Mouse (Mus musculus) embryonic fibroblast, embryonic 13.5 days (primary cell): ENCODE measurements around the gene Lcn11. TPM values are rescaled to one million over a fixed set of nuclear protein-coding genes. Genes with fewer than 3 reads are reported as not detected.

Experiments
- H3K27ac ChIP-seq: 2 replicates; pipeline ENCODE4 v1.5.1; 2012; ENCODE audit warnings: low read length, control low read depth, inconsistent platforms; ENCODE audit not compliant: insufficient read depth
- H3K4me1 ChIP-seq: 2 replicates; pipeline ENCODE4 v1.6.1; 2011; ENCODE audit warnings: low read length; ENCODE audit not compliant: control insufficient read depth, insufficient read depth
- H3K4me3 ChIP-seq: 2 replicates; pipeline ENCODE4 v1.5.1; 2011; ENCODE audit warnings: mild to moderate bottlenecking, control low read depth, low read length; ENCODE audit not compliant: insufficient read depth
- CTCF ChIP-seq: IDR thresholded peaks from 2 replicates; pipeline ENCODE4 v1.5.1; 2011; ENCODE audit warnings: mild to moderate bottlenecking, control low read depth, low read length, moderate library complexity, borderline replicate concordance; ENCODE audit not compliant: insufficient read depth
- POLR2A ChIP-seq: IDR thresholded peaks from 2 replicates; pipeline ENCODE4 v1.6.1; 2011; ENCODE audit warnings: low read depth, mild to moderate bottlenecking, control low read depth, low read length, moderate library complexity
- polyA plus RNA-seq: library from polyadenylated mRNA; stranded (reverse); fragments of >200 nt; gene quantifications from 2 replicates; pipeline ENCODE4 v1.2.4, GENCODE M21; 2011; ENCODE audit warnings: low read depth; ENCODE audit not compliant: missing spikeins, insufficient read length

Lcn11 gene
- polyA plus RNA-seq, 1 experiment, result not detected

DNA sequence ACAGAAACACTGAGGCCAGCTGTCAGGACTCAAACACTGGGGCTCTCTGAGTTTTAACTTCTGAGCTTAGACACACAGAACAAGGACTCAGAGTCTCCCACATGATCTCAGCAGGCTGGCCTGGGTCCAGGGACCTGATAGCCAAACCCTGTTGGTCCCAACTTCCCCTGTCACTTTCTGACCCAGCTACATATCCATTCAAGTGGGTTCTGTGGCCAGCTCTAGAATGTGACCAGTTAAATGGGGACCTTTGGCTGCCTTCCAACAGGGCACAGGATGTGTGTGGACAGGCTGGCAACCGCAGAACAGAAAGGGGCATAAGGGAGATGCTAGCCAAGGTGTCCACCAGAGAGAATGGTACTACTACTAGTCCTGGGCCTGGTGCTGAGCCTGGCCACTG lies 46.0 kb downstream of the Lcn11 start, which contains the start of gene Lcn9:
Lcn9 (plus strand) TSS at position 348 of the 400 bp plus-strand sequence.
- H3K4me1 ChIP-seq, result no peaks in the 10 kb centered on the region

DNA sequence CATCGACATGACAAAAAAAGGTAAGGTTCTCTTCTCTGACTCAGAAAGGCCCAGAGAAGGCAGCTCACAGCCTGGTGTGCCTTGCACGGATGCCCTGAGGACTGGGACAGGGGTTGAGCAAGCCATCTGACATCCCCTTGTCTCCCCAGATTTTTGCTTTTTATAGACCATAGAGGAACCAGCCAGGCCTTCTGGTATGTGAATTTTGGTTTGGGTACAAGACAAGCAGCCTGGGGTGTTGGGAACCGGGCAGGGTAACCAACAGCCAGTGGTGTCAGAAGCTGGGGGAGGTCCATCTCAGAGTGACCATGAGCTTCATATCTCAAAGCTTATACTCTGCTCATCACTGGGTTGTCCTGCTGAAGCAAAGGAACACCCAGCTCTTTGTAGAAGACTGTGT lies 47.9 kb downstream of the Lcn11 start:
- Histone ChIP-seq H3K4me3 (no peak overlapping the region), H3K4me1 (no peaks in the 10 kb centered on the region), H3K27ac (no peak overlapping the region)
- no peak for TF ChIP-seq CTCF
- no peak for TF ChIP-seq POLR2A

More for the DNA sequence above, 46.0 kb downstream of the Lcn11 start, which contains the start of gene Lcn9:
- no peak within 1 kb of the TSS for H3K27ac ChIP-seq
- no peak within 1 kb of the TSS for H3K4me3 ChIP-seq
- TF ChIP-seq POLR2A (no peak), CTCF (no peak)

DNA sequence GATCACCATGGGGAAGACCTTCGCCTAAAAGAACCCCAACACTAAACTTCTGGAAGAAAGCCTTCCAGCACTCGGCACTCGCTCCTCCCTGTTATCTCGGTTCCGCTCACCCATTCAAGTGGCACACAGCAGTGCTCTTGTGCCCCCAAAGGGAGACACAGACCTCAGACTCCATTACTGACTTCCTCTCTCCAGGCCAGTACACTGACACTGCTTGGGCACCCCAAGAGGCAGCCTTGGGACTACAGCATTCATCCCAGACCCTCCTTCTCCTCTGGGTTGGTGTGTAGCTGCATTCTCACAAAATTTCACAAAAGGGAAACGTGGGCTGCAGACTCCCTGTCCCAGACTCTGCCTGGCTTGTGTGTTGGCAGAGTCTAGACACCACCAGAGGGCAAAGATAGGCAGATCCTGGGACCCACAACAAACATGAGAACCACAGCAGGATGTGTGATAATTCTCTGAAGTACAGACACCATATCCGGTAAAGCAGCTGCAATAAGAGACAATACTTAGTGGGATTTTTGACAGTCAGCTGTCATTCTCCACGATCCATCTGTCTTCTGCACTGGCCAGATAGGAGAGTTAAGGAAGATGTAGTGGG lies 51.6 kb downstream of the Lcn11 start:
- no peak overlapping the region for H3K27ac ChIP-seq
- no peak overlapping the region for H3K4me3 ChIP-seq
- TF ChIP-seq POLR2A (no peak), CTCF (no peak)
- no peaks in the 10 kb centered on the region for H3K4me1 ChIP-seq

Other genes with a start within 250 kb of the Lcn11 start
- gene Traf2, start 230.1 kb upstream of the Lcn11 start, polyA plus RNA-seq, result 11.5 and 13.1 TPM in 2 replicates
- gene Edf1, start 219.2 kb upstream of the Lcn11 start, polyA plus RNA-seq, result 102 and 122 TPM in 2 replicates
- 0.45 and 1.0 TPM in 2 replicates for gene Mamdc4, start 202.2 kb upstream of the Lcn11 start, polyA plus RNA-seq
- 33.0 and 46.4 TPM in 2 replicates for gene Phpt1, start 201.8 kb upstream of the Lcn11 start, polyA plus RNA-seq
- 0.17 and 0.25 TPM in 2 replicates for gene Ajm1, start 195.3 kb upstream of the Lcn11 start, polyA plus RNA-seq
- gene Rabl6, start 168.5 kb upstream of the Lcn11 start, polyA plus RNA-seq, result 51.0 and 63.2 TPM in 2 replicates
- not detected in 2 replicates for gene Ccdc183, start 159.3 kb upstream of the Lcn11 start, polyA plus RNA-seq
- 17.3 and 18.3 TPM in 2 replicates for gene Tmem141, start 155.0 kb upstream of the Lcn11 start, polyA plus RNA-seq
- not detected in 2 replicates for gene Fcna, start 149.0 kb upstream of the Lcn11 start, polyA plus RNA-seq
- not detected in 2 replicates for gene Lcn8, start 123.9 kb upstream of the Lcn11 start, polyA plus RNA-seq
- gene Lcn5, start 119.1 kb upstream of the Lcn11 start, polyA plus RNA-seq, result not detected in 2 replicates
- gene Lcn6, start 100.2 kb upstream of the Lcn11 start, polyA plus RNA-seq, result not detected in 2 replicates
- not detected in 2 replicates for gene Lcn10, start 94.3 kb upstream of the Lcn11 start, polyA plus RNA-seq
- not detected in 2 replicates for gene Obp2a, start 77.0 kb upstream of the Lcn11 start, polyA plus RNA-seq
- 14.4 and 21.2 TPM in 2 replicates for gene Bmyc, start 70.3 kb upstream of the Lcn11 start, polyA plus RNA-seq
- gene Obp2b, start 40.0 kb upstream of the Lcn11 start, polyA plus RNA-seq, result not detected in 2 replicates
- not detected in 2 replicates for gene Lcn3, start 11.4 kb upstream of the Lcn11 start, polyA plus RNA-seq
- gene Gm13539, start 5.2 kb downstream of the Lcn11 start, polyA plus RNA-seq, result not detected in 2 replicates
- gene Glt6d1, start 38.8 kb downstream of the Lcn11 start, polyA plus RNA-seq, result not detected in 2 replicates
- not detected in 2 replicates for gene Lcn9, start 46.1 kb downstream of the Lcn11 start, polyA plus RNA-seq
- not detected in 2 replicates for gene Sohlh1, start 70.2 kb downstream of the Lcn11 start, polyA plus RNA-seq
- gene Kcnt1, start 86.7 kb downstream of the Lcn11 start, polyA plus RNA-seq, result not detected in 2 replicates
- 52.1 and 59.0 TPM in 2 replicates for gene Camsap1, start 206.3 kb downstream of the Lcn11 start, polyA plus RNA-seq
- gene Ubac1, start 244.7 kb downstream of the Lcn11 start, polyA plus RNA-seq, result 66.1 and 78.7 TPM in 2 replicates